Mouse (Mus musculus): ENCODE measurements at regions not wholly inside any gene's neighbourhood (a gene's known extent, or its start where the extent isn't known, plus 50 kb on each side); places are given as distances from the start of the nearest gene placed in this dataset.

GRCm38 (mm10) chr3:128285214-128285613, 389.1 kb upstream of the Fam241a start:
- H3K4me1 ChIP-seq (ENCODE audit: control insufficient read depth in 1 of 2, insufficient read depth in 2 of 2): no peaks in the 10 kb centered on the region
- H3K9me3 ChIP-seq (replicated peaks; ENCODE audit: low read length): peaks cover 2% of the 10 kb centered on the region
- no peak overlapping the region for H3K4me2 ChIP-seq (ENCODE audit: insufficient read depth, low read depth, poor library complexity, severe bottlenecking)
- no peaks in the 10 kb centered on the region for H3K27me3 ChIP-seq (replicated peaks)
- in situ Hi-C loops (cut with MboI; ENCODE audit: low pct_ligation_motif_present, low pct_unique_long_range_greater_than_20kb, low sequenced_read_pairs): no loop called here
- no peaks in the 10 kb centered on the region for H3K79me2 ChIP-seq (replicated peaks; ENCODE audit: control insufficient read depth, extremely low read depth, insufficient read depth, poor library complexity, severe bottlenecking)
- no peak overlapping the region for H3K4me3 ChIP-seq (replicated peaks in 1 of 3; ENCODE audit: low read depth in 2 of 3, low read length in 2 of 3, poor library complexity in 1 of 3)
- TF ChIP-seq CHD2 (IDR thresholded peaks at IDR 0.05; ENCODE audit: low read length): no peak
- no peak for TF ChIP-seq ZC3H11A (IDR thresholded peaks at IDR 0.05; ENCODE audit: low read depth, low read length)
- no peak for TF ChIP-seq ZKSCAN1 (IDR thresholded peaks at IDR 0.05; ENCODE audit: borderline replicate concordance, low read depth, low read length)
- TF ChIP-seq MYC (IDR thresholded peaks at IDR 0.05; ENCODE audit: low read depth, low read length): no peak
- H3K27ac ChIP-seq (ENCODE audit: insufficient read depth, low read depth): no peak overlapping the region
- H3K36me3 ChIP-seq (replicated peaks in 1 of 2; ENCODE audit: control insufficient read depth in 1 of 2, insufficient read depth in 1 of 2, low read length in 1 of 2): no peaks in the 10 kb centered on the region
- DNase-seq (ENCODE audit: extremely low read depth): no peak
- no peak overlapping the region for H3K9ac ChIP-seq (ENCODE audit: insufficient read depth, low read depth)
- dilution Hi-C loops (cut with MboI; ENCODE audit: extremely low pct_ligation_motif_present, extremely low pct_unique_long_range_greater_than_20kb, low sequenced_read_pairs): no loop called here

- in situ Hi-C loops (cut with MboI; ENCODE audit: low pct_ligation_motif_present, low pct_unique_long_range_greater_than_20kb, low sequenced_read_pairs): no loop called here
- Histone ChIP-seq H3K79me2 (replicated peaks; ENCODE audit: control insufficient read depth, extremely low read depth, insufficient read depth, poor library complexity, severe bottlenecking) (no peaks in the 10 kb centered on the region), H3K4me3 (replicated peaks in 1 of 3; ENCODE audit: low read depth in 2 of 3, low read length in 2 of 3, poor library complexity in 1 of 3) (no peak overlapping the region), H3K4me1 (ENCODE audit: control insufficient read depth in 1 of 2, insufficient read depth in 2 of 2) (no peaks in the 10 kb centered on the region), H3K36me3 (replicated peaks in 1 of 2; ENCODE audit: control insufficient read depth in 1 of 2, insufficient read depth in 1 of 2, low read length in 1 of 2) (no peaks in the 10 kb centered on the region), H3K9ac (ENCODE audit: insufficient read depth, low read depth) (no peak overlapping the region), H3K9me3 (replicated peaks; ENCODE audit: low read length) (no peaks in the 10 kb centered on the region), H3K27me3 (replicated peaks) (no peaks in the 10 kb centered on the region), H3K27ac (ENCODE audit: insufficient read depth, low read depth) (no peak overlapping the region), H3K4me2 (ENCODE audit: insufficient read depth, low read depth, poor library complexity, severe bottlenecking) (no peak overlapping the region)
- no peak for DNase-seq (ENCODE audit: extremely low read depth)
- dilution Hi-C loops (cut with MboI; ENCODE audit: extremely low pct_ligation_motif_present, extremely low pct_unique_long_range_greater_than_20kb, low sequenced_read_pairs): no loop called here
- TF ChIP-seq E2F4 (IDR thresholded peaks at IDR 0.05; ENCODE audit: insufficient replicate concordance, low read depth, low read length): no peak
- TF ChIP-seq GABPA (IDR thresholded peaks at IDR 0.05; ENCODE audit: insufficient replicate concordance, low read depth, low read length): no peak
- no peak for TF ChIP-seq EP300 (IDR thresholded peaks at IDR 0.05; ENCODE audit: low read length)
- TF ChIP-seq TCF12 (IDR thresholded peaks at IDR 0.05; ENCODE audit: low read depth, low read length): no peak
- TF ChIP-seq CHD1 (IDR thresholded peaks at IDR 0.05; ENCODE audit: low read depth, low read length): no peak
These were observed 384.5 kb upstream of the Fam241a start for GRCm38 (mm10) chr3:128280626-128281025.

GRCm38 (mm10) chr3:128270576-128270975, 374.5 kb upstream of the Fam241a start:
- Histone ChIP-seq H3K4me2 (ENCODE audit: insufficient read depth, low read depth, poor library complexity, severe bottlenecking) (no peak overlapping the region), H3K79me2 (replicated peaks; ENCODE audit: control insufficient read depth, extremely low read depth, insufficient read depth, poor library complexity, severe bottlenecking) (no peaks in the 10 kb centered on the region), H3K4me1 (ENCODE audit: control insufficient read depth in 1 of 2, insufficient read depth in 2 of 2) (no peaks in the 10 kb centered on the region), H3K27me3 (replicated peaks) (no peaks in the 10 kb centered on the region), H3K4me3 (replicated peaks in 1 of 3; ENCODE audit: low read depth in 2 of 3, low read length in 2 of 3, poor library complexity in 1 of 3) (no peak overlapping the region), H3K9me3 (replicated peaks; ENCODE audit: low read length) (no peaks in the 10 kb centered on the region), H3K27ac (ENCODE audit: insufficient read depth, low read depth) (no peak overlapping the region), H3K9ac (ENCODE audit: insufficient read depth, low read depth) (no peak overlapping the region), H3K36me3 (replicated peaks in 1 of 2; ENCODE audit: control insufficient read depth in 1 of 2, insufficient read depth in 1 of 2, low read length in 1 of 2) (no peaks in the 10 kb centered on the region)
- TF ChIP-seq ZKSCAN1 (IDR thresholded peaks at IDR 0.05; ENCODE audit: borderline replicate concordance, low read depth, low read length) (no peak), UBTF (IDR thresholded peaks at IDR 0.05; ENCODE audit: low read depth, low read length) (no peak), MEF2A (IDR thresholded peaks at IDR 0.05; ENCODE audit: borderline replicate concordance, low read depth, low read length) (no peak), POLR2A (IDR thresholded peaks at IDR 0.05; ENCODE audit: low read depth, low read length) (no peak), CHD2 (IDR thresholded peaks at IDR 0.05; ENCODE audit: low read length) (no peak), PAX5 (IDR thresholded peaks at IDR 0.05; ENCODE audit: low read length) (no peak), RCOR1 (conservative IDR thresholded peaks at IDR 0.05; ENCODE audit: low read depth, low read length) (no peak), ELF1 (IDR thresholded peaks at IDR 0.05; ENCODE audit: low read depth, low read length) (no peak), JUN (IDR thresholded peaks at IDR 0.05; ENCODE audit: insufficient read depth, low read depth, low read length) (no peak), KAT2A (IDR thresholded peaks at IDR 0.05; ENCODE audit: insufficient replicate concordance, low read length) (no peak), MYC (IDR thresholded peaks at IDR 0.05; ENCODE audit: low read depth, low read length) (no peak), NRF1 (IDR thresholded peaks at IDR 0.05; ENCODE audit: low read depth, low read length) (no peak), GABPA (IDR thresholded peaks at IDR 0.05; ENCODE audit: insufficient replicate concordance, low read depth, low read length) (no peak), JUND (conservative IDR thresholded peaks at IDR 0.05; ENCODE audit: low read depth, low read length) (no peak), MXI1 (IDR thresholded peaks at IDR 0.05; ENCODE audit: low read depth, low read length) (no peak), EP300 (IDR thresholded peaks at IDR 0.05; ENCODE audit: low read length) (no peak), POLR2AphosphoS2 (IDR thresholded peaks at IDR 0.05; ENCODE audit: low read depth, low read length) (no peak), ZNF384 (IDR thresholded peaks at IDR 0.05; ENCODE audit: low read depth, low read length) (no peak), USF2 (conservative IDR thresholded peaks at IDR 0.05; ENCODE audit: low read depth, low read length) (no peak)
- dilution Hi-C loops (cut with MboI; ENCODE audit: extremely low pct_ligation_motif_present, extremely low pct_unique_long_range_greater_than_20kb, low sequenced_read_pairs) (no loop called here), in situ Hi-C loops (cut with MboI; ENCODE audit: low pct_ligation_motif_present, low pct_unique_long_range_greater_than_20kb, low sequenced_read_pairs) (no loop called here)
- DNase-seq (ENCODE audit: extremely low read depth): no peak
